ENCODE assay signal across 9 mouse cellular contexts in genomic region chr2:84519514-84520067, GRCm38 (mm10). TPM values are rescaled to one million over a fixed set of nuclear protein-coding genes. Genes with fewer than 3 reads are reported as not detected.
DNase-seq lines count a peak whose midpoint lies in the region; ATAC-seq and TF ChIP-seq lines count a peak whose summit lies in the region.
"Had no signal": no experiment of that assay in that cellular context is flagged by ENCODE, and none has a peak within 500 bp of the region (broad histone marks: within the 10 kb centered on the region; RNA-seq: fewer than 3 reads in every experiment).

No protein-coding gene starts in this region.

- no peaks in the 10 kb centered on the region for H3K9me3 ChIP-seq in heart, embryonic 10.5 days
- H3K9me3 ChIP-seq in kidney, postnatal 0 days (replicated peaks; ENCODE audit: low read length), result no peaks in the 10 kb centered on the region

- TF ChIP-seq CTCF in gastrocnemius, adult 2 months (IDR thresholded peaks at IDR 0.05), result no peak
- no peak for TF ChIP-seq CTCF in kidney, postnatal 0 days (IDR thresholded peaks at IDR 0.05; ENCODE audit: low read depth)

- H3K36me3 ChIP-seq in heart, embryonic 10.5 days, result no peaks in the 10 kb centered on the region
- no peaks in the 10 kb centered on the region for H3K36me3 ChIP-seq in kidney, postnatal 0 days (ENCODE audit: insufficient read depth, low read length)

- ATAC-seq in kidney, postnatal 0 days (replicated peaks; ENCODE audit: low FRiP score, low read depth), result no peak
- no peak for ATAC-seq in activated CD4-positive, CD25-positive, alpha-beta regulatory T cell, adult 4 months

- H3K4me3 ChIP-seq in gastrocnemius, adult 2 months, result peak overlapping the region; percentile 40
- H3K4me3 ChIP-seq in heart, embryonic 10.5 days, result peak overlapping the region; percentile 27; the same call in 1 of the 2 replicates
- no peak overlapping the region for H3K4me3 ChIP-seq in kidney, postnatal 0 days (replicated peaks; ENCODE audit: low read depth, low read length)

- peaks cover 23% of the 10 kb centered on the region for H3K4me1 ChIP-seq in heart, embryonic 10.5 days
- no peaks in the 10 kb centered on the region for H3K4me1 ChIP-seq in kidney, postnatal 0 days (replicated peaks; ENCODE audit: insufficient read depth, low read length)

- 36% methylated on average over 12 of the region's 12 CpGs for WGBS in heart, embryonic 10.5 days
- WGBS in kidney, postnatal 0 days, result 51% methylated on average over 12 of the region's 12 CpGs

- no peaks in the 10 kb centered on the region for H3K27me3 ChIP-seq in heart, embryonic 10.5 days (ENCODE audit: insufficient read depth, poor library complexity, severe bottlenecking)
- no peaks in the 10 kb centered on the region for H3K27me3 ChIP-seq in kidney, postnatal 0 days (ENCODE audit: insufficient read depth, low read length)

- intact Hi-C loops in gastrocnemius, adult 2 months (cut with DNase I), result no loop called here

- peak overlapping the region; percentile 72 for H3K27ac ChIP-seq in gastrocnemius, adult 2 months
- H3K27ac ChIP-seq in heart, embryonic 10.5 days, result peak overlapping the region; percentile 86
- H3K27ac ChIP-seq in kidney, postnatal 0 days, result 0 out of 2 replicates have a peak overlapping the region, but pooled peaks have one; percentile 52

- H3K9ac ChIP-seq in kidney, postnatal 0 days (ENCODE audit: low read depth, low read length), result no peak overlapping the region

- no peak overlapping the region for H3K4me2 ChIP-seq in kidney, postnatal 0 days (ENCODE audit: low read length)

- DNase-seq in gastrocnemius, adult 2 months, result no peak
- DNase-seq in gastrocnemius, postnatal 10 days, result no peak
- peak; percentile 78 for DNase-seq in heart, embryonic 10.5 days (ENCODE audit: low spot score)
- peak; percentile 62 for DNase-seq in kidney, postnatal 0 days (ENCODE audit: low spot score)
- DNase-seq in lung, postnatal 36 days, result peak; percentile 86
- DNase-seq in retina, embryonic 14.5 days (ENCODE audit: low spot score), result no peak
- no peak for DNase-seq in layer of hippocampus, adult 9-11 months
- DNase-seq: B cell, adult 2 months had no signal

RNA-seq across cellular contexts. Expression of gene Tfpi, which starts 43.0 kb away (rescaled TPM):
- total RNA-seq in gastrocnemius, adult 2 months (2021), result 1 to 10 TPM; 2.1 to 2.2 TPM
- total RNA-seq in gastrocnemius, postnatal 10 days (2021), result 10 to 100 TPM; 11.3 to 13.0 TPM
- polyA plus RNA-seq in heart, embryonic 10.5 days (2016; fragmentation: Nextera tagmentation; extraction: Ambion mirVana), result 56.5 and 68.8 TPM in 2 replicates
- 29.5 and 34.7 TPM in 2 replicates for polyA plus RNA-seq in kidney, postnatal 0 days (2015; fragmentation: Nextera tagmentation; extraction: Ambion mirVana)
- polyA plus RNA-seq in activated CD4-positive, CD25-positive, alpha-beta regulatory T cell, adult 4 months (2017; shearing (Covaris generic)), result 1 to 10 TPM; 1.4 to 6.1 TPM

Comparison
In these comparisons a context has a peak if more than half of its experiments do, and no peak if none do; other contexts are left out.
1. DNase-seq: peak in heart, embryonic 10.5 days (single experiment), kidney, postnatal 0 days (single experiment) and lung, postnatal 36 days (single experiment); none in gastrocnemius, adult 2 months (single experiment), gastrocnemius, postnatal 10 days (single experiment), retina, embryonic 14.5 days (single experiment) and layer of hippocampus, adult 9-11 months (single experiment).
2. Peak in every context shown above with its lines, with median percentiles within 50 percentile points of each other: H3K27ac ChIP-seq.